Mouse (Mus musculus) lung, embryonic 14.5 days (tissue): ENCODE data around the gene Egfem1. TPM values are rescaled to one million over a fixed set of nuclear protein-coding genes. Genes with fewer than 3 reads are reported as not detected.

ENCODE experiments used
- ATAC-seq: fragments of 200-750 bp; cut with Nextera tagmentation; 2 replicates; pipeline ENCODE4 v1.8.0; 2017; ENCODE audit warnings: mild to moderate bottlenecking, moderate TSS enrichment, moderate library complexity; ENCODE audit not compliant: insufficient read depth
- DNase-seq: peaks from one replicate; pipeline ENCODE4 v3.0.0-alpha.2; 2015
- H3K27ac ChIP-seq: fragments of 300-500 bp; sonication (generic); 2 replicates; pipeline ENCODE4 v1.5.1; 2014; ENCODE audit warnings: low read depth, mild to moderate bottlenecking, moderate library complexity
- H3K27me3 ChIP-seq: fragments of 300-500 bp; sonication (generic); 2 replicates; pipeline ENCODE4 v1.6.1; 2014; ENCODE audit warnings: low read length, control low read depth; ENCODE audit not compliant: insufficient read depth
- H3K36me3 ChIP-seq: fragments of 300-500 bp; sonication (generic); 2 replicates; pipeline ENCODE4 v1.6.1; 2014; ENCODE audit warnings: control low read depth; ENCODE audit not compliant: insufficient read depth
- H3K4me1 ChIP-seq: fragments of 300-500 bp; sonication (generic); 2 replicates; pipeline ENCODE4 v1.6.1; 2014; ENCODE audit warnings: antibody characterized with exemption, control low read depth; ENCODE audit not compliant: insufficient read depth
- H3K4me2 ChIP-seq: fragments of 300-500 bp; sonication (generic); 2 replicates; pipeline ENCODE4 v1.6.1; 2014; ENCODE audit warnings: mild to moderate bottlenecking
- H3K4me3 ChIP-seq: fragments of 300-500 bp; sonication (generic); 2 replicates; pipeline ENCODE4 v1.5.1; 2014; ENCODE audit warnings: low read depth, low read length
- H3K9ac ChIP-seq: fragments of 300-500 bp; sonication (generic); 2 replicates; pipeline ENCODE4 v1.6.1; 2014
- H3K9me3 ChIP-seq: fragments of 300-500 bp; sonication (generic); 2 replicates; pipeline ENCODE4 v1.6.1; 2016; ENCODE audit warnings: low read depth, low read length, control low read depth
- CTCF ChIP-seq: IDR thresholded peaks from 2 replicates; pipeline ENCODE4 v1.5.1; 2016; ENCODE audit warnings: antibody characterized with exemption, low read depth
- WGBS: fragments of 180-500 bp; shearing (Covaris S2); extraction: QIAGEN DNeasy Blood & Tissue Kit; methylation state at CpG from one replicate; pipeline ENCODE4 v1.1.7; 2014; 5-methylcytosine and 5-hydroxymethylcytosine counted together
- polyA plus RNA-seq: library from polyadenylated mRNA; unstranded; fragments of >200 nt; fragmentation: Nextera tagmentation; extraction: Ambion mirVana; gene quantifications from 2 replicates; pipeline ENCODE4 v1.2.1, GENCODE M21; 2014

Egfem1 gene
- polyA plus RNA-seq, 1 experiment from 2014 or later: 6.7 TPM

GRCm38 (mm10) chr3:29229712-29230111 lies 147.9 kb downstream of the Egfem1 start:
- no peak overlapping the region for H3K27ac ChIP-seq

GRCm38 (mm10) chr3:29235477-29235876 lies 153.7 kb downstream of the Egfem1 start:
- DNase-seq (no peak), ATAC-seq (no peak)
- Histone ChIP-seq H3K4me3 (no peak overlapping the region), H3K9ac (no peak overlapping the region), H3K27ac (no peak overlapping the region), H3K4me2 (no peak overlapping the region), H3K9me3 (no peaks in the 10 kb centered on the region), H3K27me3 (no peaks in the 10 kb centered on the region), H3K4me1 (no peaks in the 10 kb centered on the region), H3K36me3 (no peaks in the 10 kb centered on the region)
- no peak for TF ChIP-seq CTCF
- WGBS: 53% methylated on average over 4 of the region's 4 CpGs

More at GRCm38 (mm10) chr3:29229712-29230111, 147.9 kb downstream of the Egfem1 start:
- TF ChIP-seq CTCF: peak; percentile 47; the same call in 1 of the 2 replicates
- no peaks in the 10 kb centered on the region for H3K36me3 ChIP-seq
- H3K4me3 ChIP-seq: no peak overlapping the region
- peak; percentile 30 for DNase-seq
- no peaks in the 10 kb centered on the region for H3K27me3 ChIP-seq
- no peak for ATAC-seq
- H3K9ac ChIP-seq: no peak overlapping the region
- no peaks in the 10 kb centered on the region for H3K9me3 ChIP-seq
- no peak overlapping the region for H3K4me2 ChIP-seq
- WGBS: 58% methylated on average over 2 of the region's 2 CpGs
- H3K4me1 ChIP-seq: no peaks in the 10 kb centered on the region

DNA sequence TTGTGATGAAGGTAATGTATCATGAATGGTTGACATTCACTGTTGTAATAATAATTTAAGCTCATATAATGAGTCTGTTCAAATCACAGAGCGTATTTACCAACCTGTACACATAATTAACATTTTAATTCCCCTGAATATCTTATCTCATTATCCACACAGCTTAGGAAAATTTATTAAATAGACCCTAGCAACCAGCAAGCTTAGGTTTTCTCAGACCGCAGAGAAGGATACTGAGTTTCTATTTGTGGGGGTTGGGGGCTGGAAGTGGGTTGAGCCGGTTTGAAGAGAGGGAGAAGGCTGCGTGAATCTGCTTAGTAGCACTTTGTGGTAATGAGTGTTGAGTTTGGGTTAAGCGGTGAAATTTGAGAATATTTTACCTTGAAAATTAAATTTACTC lies 154.7 kb downstream of the Egfem1 start:
- 77% methylated on average over 5 of the region's 5 CpGs for WGBS
- no peak overlapping the region for H3K4me2 ChIP-seq
- no peak for DNase-seq
- no peaks in the 10 kb centered on the region for H3K4me1 ChIP-seq
- no peaks in the 10 kb centered on the region for H3K27me3 ChIP-seq
- no peak overlapping the region for H3K9ac ChIP-seq
- TF ChIP-seq CTCF: no peak
- no peaks in the 10 kb centered on the region for H3K9me3 ChIP-seq
- ATAC-seq: no peak
- H3K4me3 ChIP-seq: no peak overlapping the region
- no peak overlapping the region for H3K27ac ChIP-seq
- no peaks in the 10 kb centered on the region for H3K36me3 ChIP-seq

GRCm38 (mm10) chr3:29243600-29243999 lies 161.8 kb downstream of the Egfem1 start:
- H3K4me1 ChIP-seq: no peaks in the 10 kb centered on the region
- no peak overlapping the region for H3K4me3 ChIP-seq
- no peaks in the 10 kb centered on the region for H3K36me3 ChIP-seq
- 7% methylated on average over 3 of the region's 3 CpGs for WGBS
- peak; percentile 68 for DNase-seq
- peak; percentile 87 for ATAC-seq
- TF ChIP-seq CTCF: no peak
- no peak overlapping the region for H3K9ac ChIP-seq
- no peaks in the 10 kb centered on the region for H3K27me3 ChIP-seq
- no peak overlapping the region for H3K4me2 ChIP-seq
- peak overlapping the region; percentile 38; the same call in 1 of the 2 replicates for H3K27ac ChIP-seq
- H3K9me3 ChIP-seq: no peaks in the 10 kb centered on the region

DNA sequence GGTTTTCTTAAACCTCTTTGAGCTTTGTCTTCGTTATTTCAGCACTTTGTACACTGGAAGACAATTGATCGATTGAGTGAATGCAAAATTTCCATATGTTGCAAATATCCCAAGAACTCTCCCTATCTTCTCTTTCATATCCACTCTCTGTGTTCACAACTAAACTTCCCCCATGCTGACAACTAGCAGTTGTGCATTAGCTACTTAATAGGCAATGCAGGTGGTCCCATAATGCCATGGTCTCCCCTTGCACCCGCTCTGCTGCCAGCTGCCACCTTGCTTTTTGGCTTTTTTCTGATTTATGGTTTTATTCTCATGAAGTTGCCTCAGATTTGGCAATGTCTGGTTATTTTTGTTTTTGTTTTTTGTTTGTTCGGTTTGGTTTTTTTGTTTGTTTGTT lies 209.8 kb downstream of the Egfem1 start:
- 84% methylated on average over 4 of the region's 4 CpGs for WGBS
- no peaks in the 10 kb centered on the region for H3K4me1 ChIP-seq
- no peak overlapping the region for H3K9ac ChIP-seq
- H3K36me3 ChIP-seq: no peaks in the 10 kb centered on the region
- DNase-seq (no peak), ATAC-seq (no peak)
- no peak overlapping the region for H3K27ac ChIP-seq
- H3K4me3 ChIP-seq: no peak overlapping the region
- no peaks in the 10 kb centered on the region for H3K9me3 ChIP-seq
- TF ChIP-seq CTCF: no peak
- no peak overlapping the region for H3K4me2 ChIP-seq
- H3K27me3 ChIP-seq: no peaks in the 10 kb centered on the region

DNA sequence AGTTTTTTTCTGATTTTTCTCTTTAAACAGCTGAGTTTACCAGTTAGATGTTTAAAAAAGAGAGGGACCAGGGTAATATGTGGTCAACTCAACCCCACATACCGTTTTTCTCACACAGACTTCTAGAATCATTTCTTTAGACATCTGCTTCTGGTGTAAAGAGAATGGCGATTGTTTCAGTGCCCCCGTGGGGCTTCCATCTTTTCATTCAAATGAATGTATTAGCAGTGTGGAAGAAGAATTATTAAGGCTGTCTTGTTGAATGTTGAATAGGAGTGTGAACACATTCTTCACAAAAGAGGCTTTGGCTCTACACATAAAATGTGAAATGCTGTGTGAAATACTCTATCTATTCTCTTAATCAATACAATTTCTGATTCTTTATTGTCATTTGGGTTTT lies 210.4 kb downstream of the Egfem1 start:
- TF ChIP-seq CTCF: no peak
- no peak overlapping the region for H3K27ac ChIP-seq
- no peak for ATAC-seq
- H3K9ac ChIP-seq: no peak overlapping the region
- no peak overlapping the region for H3K4me2 ChIP-seq
- DNase-seq: no peak
- no peak overlapping the region for H3K4me3 ChIP-seq
- H3K4me1 ChIP-seq: no peaks in the 10 kb centered on the region
- H3K27me3 ChIP-seq: no peaks in the 10 kb centered on the region
- H3K9me3 ChIP-seq: no peaks in the 10 kb centered on the region
- H3K36me3 ChIP-seq: no peaks in the 10 kb centered on the region
- WGBS: 70% methylated on average over 3 of the region's 3 CpGs

GRCm38 (mm10) chr3:29293230-29293629 lies 211.4 kb downstream of the Egfem1 start:
- TF ChIP-seq CTCF: no peak
- no peak overlapping the region for H3K4me2 ChIP-seq
- WGBS: 70% methylated on average over 4 of the region's 4 CpGs
- no peak overlapping the region for H3K27ac ChIP-seq
- no peak for ATAC-seq
- H3K36me3 ChIP-seq: no peaks in the 10 kb centered on the region
- H3K27me3 ChIP-seq: no peaks in the 10 kb centered on the region
- no peaks in the 10 kb centered on the region for H3K4me1 ChIP-seq
- no peak overlapping the region for H3K9ac ChIP-seq
- H3K9me3 ChIP-seq: no peaks in the 10 kb centered on the region
- H3K4me3 ChIP-seq: no peak overlapping the region
- DNase-seq: no peak
